Mouse (Mus musculus): ENCODE data around the gene Limk2.

DNA sequence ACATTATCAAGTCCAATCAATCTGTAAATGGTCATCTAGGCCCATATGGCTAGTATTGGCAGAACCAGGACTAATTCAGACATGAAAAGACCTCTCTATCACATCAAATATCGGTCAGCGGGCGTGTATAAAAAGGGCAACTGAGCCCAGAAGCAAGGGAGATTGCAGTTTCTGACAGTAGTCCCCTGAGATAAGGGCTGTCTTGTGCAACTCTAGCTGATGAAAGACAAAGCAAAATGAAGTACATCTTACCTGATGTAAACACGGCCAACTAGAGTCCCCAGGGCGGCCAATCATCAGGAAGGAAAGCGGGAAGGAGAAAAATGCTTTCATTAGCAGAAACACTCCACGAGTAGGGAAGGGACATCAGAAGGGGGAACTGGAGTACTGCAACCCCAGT is 19.6 kb upstream of the Limk2 start:
- TF ChIP-seq CTCF (IDR thresholded peaks at IDR 0.05; ENCODE audit: low read depth, low read length) (no peak), POLR2AphosphoS5 (IDR thresholded peaks at IDR 0.05; ENCODE audit: insufficient replicate concordance, low read depth, low read length) (no peak)

Measured in G1E (cell line).